Mouse (Mus musculus) left cerebral cortex, adult 9 months (tissue): ENCODE results near the gene Six5.

ENCODE experiments used
- DNase-seq, 2 experiments: peaks; one replicate each; pipeline ENCODE4 v3.0.0; 2022; ENCODE audit warnings: low spot score in 2 of 2

Gene Six5

GRCm38 (mm10) chr7:19075723-19076585 lies 18.4 kb upstream of the Six5 start, which contains the start of gene Dmwd:
Dmwd (plus strand) TSS chr7:19076227.
- peak; percentile 95 to 97 for DNase-seq

- no peak for DNase-seq
Observed at GRCm38 (mm10) chr7:19076586-19076991, 17.8 kb upstream of the Six5 start.

GRCm38 (mm10) chr7:19077761-19078160 lies 16.6 kb upstream of the Six5 start:
- no peak for DNase-seq

GRCm38 (mm10) chr7:19078732-19079131 lies 15.7 kb upstream of the Six5 start:
- DNase-seq, result no peak

GRCm38 (mm10) chr7:19080451-19080950 lies 13.9 kb upstream of the Six5 start:
- no peak for DNase-seq

GRCm38 (mm10) chr7:19082171-19082570 lies 12.2 kb upstream of the Six5 start:
- no peak for DNase-seq

- no peak for DNase-seq
Observed at GRCm38 (mm10) chr7:19083096-19083495, 11.3 kb upstream of the Six5 start.

GRCm38 (mm10) chr7:19083701-19084100 lies 10.7 kb upstream of the Six5 start, which contains the start of gene Dmpk:
Dmpk (plus strand) TSS chr7:19083849.
- DNase-seq, result no peak

- no peak for DNase-seq
Observed at GRCm38 (mm10) chr7:19084277-19084771, 10.1 kb upstream of the Six5 start.

GRCm38 (mm10) chr7:19084921-19085473 lies 9.4 kb upstream of the Six5 start:
- no peak for DNase-seq

- no peak for DNase-seq
Observed at GRCm38 (mm10) chr7:19085495-19085894, 8.9 kb upstream of the Six5 start.

- no peak for DNase-seq
Observed at GRCm38 (mm10) chr7:19086042-19086441, 8.4 kb upstream of the Six5 start.

GRCm38 (mm10) chr7:19086760-19087159 lies 7.6 kb upstream of the Six5 start:
- DNase-seq, result no peak

- DNase-seq, result peak in 1 of 2 experiments; percentile 50
Observed at GRCm38 (mm10) chr7:19088813-19089212, 5.6 kb upstream of the Six5 start.

GRCm38 (mm10) chr7:19091913-19092312 lies 2.5 kb upstream of the Six5 start:
- no peak for DNase-seq

GRCm38 (mm10) chr7:19092381-19093173 lies 1.8 kb upstream of the Six5 start:
- DNase-seq, result no peak

GRCm38 (mm10) chr7:19093174-19093521 lies 1.2 kb upstream of the Six5 start:
- peak in 1 of 2 experiments; percentile 65 for DNase-seq

GRCm38 (mm10) chr7:19093537-19094385 lies 633 bp upstream of the Six5 start:
- peak; percentile 59 to 76 for DNase-seq

GRCm38 (mm10) chr7:19094826-19095750 lies 694 bp downstream of the Six5 start:
- DNase-seq, result no peak

- no peak for DNase-seq
Observed at GRCm38 (mm10) chr7:19095751-19096110, 1.3 kb downstream of the Six5 start.
